Mouse (Mus musculus) liver, adult 10 weeks (tissue): ENCODE data around the gene Ccdc14. TPM values are rescaled to one million over a fixed set of nuclear protein-coding genes. Genes with fewer than 3 reads are reported as not detected.

Experiments
- polyA plus RNA-seq: library from polyadenylated mRNA; stranded (reverse); fragments of 350-450 nt; fragmentation: Illumina TruSeq; extraction: RNeasy Lipid Tissue Mini Kit (QIAGEN cat#74804); gene quantifications from one replicate; pipeline ENCODE4 v1.2.3, GENCODE M21; 2014; ENCODE audit warnings: low read depth, low replicate concordance

The Ccdc14 gene
- polyA plus RNA-seq, result 0.82 TPM

GRCm38 (mm10) chr16:34690334-34691144 lies at the start of gene Ccdc14:
Ccdc14 (plus strand) TSS chr16:34690616.

GRCm38 (mm10) chr16:34649621-34650020 lies 40.8 kb upstream of the Ccdc14 start, which contains the start of gene Ropn1:
Ropn1 (plus strand) TSS chr16:34649921.

GRCm38 (mm10) chr16:34745065-34745585 lies 54.7 kb downstream of the Ccdc14 start, which contains the start of gene Mylk:
Mylk (plus strand) TSS chr16:34745210.

Other genes with a start within 250 kb of the Ccdc14 start
- 12.6 TPM for gene Kalrn, start 117.1 kb upstream of the Ccdc14 start, polyA plus RNA-seq
- not detected for gene Ropn1, start 40.7 kb upstream of the Ccdc14 start, polyA plus RNA-seq
- gene Mylk, start 54.6 kb downstream of the Ccdc14 start, polyA plus RNA-seq, result 19.2 TPM